Mouse (Mus musculus) ES-E14 (cell line): Measurements from ENCODE around the gene Kdf1.

Experiments
- HCFC1 ChIP-seq: IDR thresholded peaks from 2 replicates; pipeline ENCODE4 v1.6.1; 2012; ENCODE audit warnings: low read length, inconsistent platforms, borderline replicate concordance; ENCODE audit not compliant: insufficient read depth
- ZC3H11A ChIP-seq: IDR thresholded peaks from 2 replicates; pipeline ENCODE4 v1.6.1; 2012; ENCODE audit warnings: low read depth, mild to moderate bottlenecking, inconsistent platforms, low read length, borderline replicate concordance
- ZNF384 ChIP-seq: IDR thresholded peaks from 2 replicates; pipeline ENCODE4 v1.6.1; 2012; ENCODE audit warnings: low read depth, low read length, inconsistent platforms

DNA sequence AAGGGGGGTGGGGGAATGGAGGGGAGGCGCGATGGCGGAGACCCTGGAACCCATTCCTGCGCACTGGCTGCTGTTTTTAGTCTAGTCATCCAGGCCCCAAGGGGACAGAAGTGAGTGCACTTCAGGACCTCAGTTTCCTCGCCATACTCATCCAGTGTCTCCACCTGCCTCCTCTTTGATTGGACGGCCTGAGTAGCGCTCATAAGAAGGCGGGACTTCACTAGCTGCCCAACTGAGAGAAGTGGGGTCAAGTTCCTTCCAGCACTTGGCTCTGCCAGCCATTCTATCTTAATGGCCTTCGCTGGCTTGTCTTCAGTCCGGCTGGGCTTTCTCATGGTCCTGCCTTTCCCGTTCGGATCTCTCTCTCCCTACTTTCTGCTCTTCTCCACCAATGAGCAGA is 49.6 kb upstream of the Kdf1 start:
- TF ChIP-seq ZC3H11A (no peak), ZNF384 (no peak), HCFC1 (no peak)
